Mouse (Mus musculus) lung, adult 2 months (tissue): ENCODE results near the gene Olfr222.

Experiments used
- CTCF ChIP-seq: fragments of 200-500 bp; IDR thresholded peaks from 2 replicates; pipeline ENCODE4 v1.5.1; 2011; ENCODE audit warnings: mild to moderate bottlenecking, low read length, control low read depth; ENCODE audit not compliant: insufficient read depth
- POLR2A ChIP-seq: fragments of 200-500 bp; IDR thresholded peaks from 2 replicates; pipeline ENCODE4 v1.6.1; 2011; ENCODE audit warnings: low read depth, mild to moderate bottlenecking, control low read depth, low read length, borderline replicate concordance; ENCODE audit errors: extremely low read depth

DNA sequence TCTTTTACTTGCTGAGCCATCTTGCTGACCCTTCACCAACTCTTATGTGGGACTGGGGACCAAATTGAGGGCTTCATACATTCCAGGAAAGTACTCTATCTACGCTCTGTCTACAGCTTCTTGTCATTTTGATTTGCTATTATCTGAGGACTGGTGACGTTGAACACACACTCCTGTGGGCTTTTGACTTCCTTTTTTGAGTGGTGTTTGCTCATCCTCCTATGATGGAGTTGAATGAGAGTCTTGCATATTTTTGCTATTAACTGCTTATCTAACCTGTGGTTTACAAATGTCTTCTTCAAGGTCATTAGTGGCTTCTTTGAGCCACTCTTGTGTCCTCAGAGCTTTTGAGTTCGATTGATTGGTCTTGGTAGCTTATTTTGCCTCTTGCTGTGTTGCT lies 35.9 kb downstream of the Olfr222 start:
- no peak for TF ChIP-seq POLR2A
- TF ChIP-seq CTCF: no peak
